ENCODE assay signal across 13 mouse cellular contexts in genomic region chr3:37481295-37481694, GRCm38 (mm10).
"Had no signal": no experiment of that assay in that cellular context is flagged by ENCODE, and none has a peak within 500 bp of the region (broad histone marks: within the 10 kb centered on the region; RNA-seq: fewer than 3 reads in every experiment).

No protein-coding gene starts in this region.

- H3K27ac ChIP-seq: kidney, embryonic 15.5 days; limb, embryonic 13.5 days; liver, embryonic 14.5 days; midbrain, embryonic 10.5 days; neural tube, embryonic 12.5 days had no signal

- DNase-seq: kidney, postnatal 14 days; layer of hippocampus, adult 9-11 months; layer of hippocampus, postnatal 36 days; lung, adult 18-20 months; lung, postnatal 36 days; midbrain, embryonic 14.5 days; spleen, adult 18-20 months had no signal

- H3K27me3 ChIP-seq: kidney, embryonic 15.5 days; limb, embryonic 13.5 days; neural tube, embryonic 12.5 days had no signal

- ATAC-seq: lung, postnatal 0 days had no signal

- H3K4me1 ChIP-seq: midbrain, embryonic 10.5 days; neural tube, embryonic 12.5 days had no signal

- H3K4me3 ChIP-seq: kidney, embryonic 15.5 days; limb, embryonic 13.5 days; midbrain, embryonic 10.5 days; neural tube, embryonic 12.5 days had no signal
